Mouse (Mus musculus): ENCODE results near the gene Apoh.

GRCm38 (mm10) chr11:108301796-108302490 lies 41.2 kb upstream of the Apoh start:
- no peak for TF ChIP-seq CTCF (IDR thresholded peaks at IDR 0.05; ENCODE audit: insufficient read depth, low read depth, low read length)
- TF ChIP-seq POLR2A (IDR thresholded peaks at IDR 0.05; ENCODE audit: insufficient read depth, low read depth, low read length): no peak
